Mouse (Mus musculus): ENCODE measurements around the gene Iqschfp.

GRCm38 (mm10) chr3:68350624-68351023 lies 458.6 kb downstream of the Iqschfp start:
- no peak for TF ChIP-seq CTCF (IDR thresholded peaks at IDR 0.05; ENCODE audit: insufficient read depth, low read depth, low read length)
- TF ChIP-seq POLR2A (IDR thresholded peaks at IDR 0.05; ENCODE audit: insufficient read depth, low read depth, low read length), result no peak
